Mouse (Mus musculus): ENCODE results near the gene Letmd1. TPM values are rescaled to one million over a fixed set of nuclear protein-coding genes. Genes with fewer than 3 reads are reported as not detected.
"Not testable (repeated sequence)": the region's sequence is repeated elsewhere in the genome, so short reads cannot be mapped to it uniquely, and the experiment has no call there.

The Letmd1 gene
- total and polyA plus RNA-seq, 2 experiments = 18.7 to 39.9 TPM

- Histone ChIP-seq H3K36me3 (ENCODE audit: control insufficient read depth, insufficient read depth, low read length) (no peaks in the 10 kb centered on the region), H3K4me1 (ENCODE audit: control insufficient read depth, insufficient read depth, low read length) (peaks cover 2% of the 10 kb centered on the region; the same call in 1 of the 2 replicates), H3K9ac (ENCODE audit: low read depth, low read length) (no peak overlapping the region), H3K27me3 (ENCODE audit: control insufficient read depth, insufficient read depth, low read length) (no peaks in the 10 kb centered on the region), H3K79me2 (ENCODE audit: control insufficient read depth, insufficient read depth, low read length) (peaks cover 19% of the 10 kb centered on the region), H3K4me3 (ENCODE audit: insufficient read depth, low read depth, low read length) (no peak overlapping the region), H3K27ac (replicated peaks; ENCODE audit: insufficient read depth, low read depth, low read length) (no peak overlapping the region)
- 87% methylated on average over 9 of the region's 9 CpGs for WGBS
- DNase-seq (ENCODE audit: extremely low read depth, low read depth, low spot score) = no peak
- TF ChIP-seq POLR2A (IDR thresholded peaks at IDR 0.05; ENCODE audit: extremely low read depth, insufficient read depth, low read length) (no peak), CTCF (IDR thresholded peaks at IDR 0.05; ENCODE audit: low read depth, low read length) (no peak)
Measured at GRCm38 (mm10) chr15:100491966-100492365, 23.1 kb downstream of the Letmd1 start.

DNA sequence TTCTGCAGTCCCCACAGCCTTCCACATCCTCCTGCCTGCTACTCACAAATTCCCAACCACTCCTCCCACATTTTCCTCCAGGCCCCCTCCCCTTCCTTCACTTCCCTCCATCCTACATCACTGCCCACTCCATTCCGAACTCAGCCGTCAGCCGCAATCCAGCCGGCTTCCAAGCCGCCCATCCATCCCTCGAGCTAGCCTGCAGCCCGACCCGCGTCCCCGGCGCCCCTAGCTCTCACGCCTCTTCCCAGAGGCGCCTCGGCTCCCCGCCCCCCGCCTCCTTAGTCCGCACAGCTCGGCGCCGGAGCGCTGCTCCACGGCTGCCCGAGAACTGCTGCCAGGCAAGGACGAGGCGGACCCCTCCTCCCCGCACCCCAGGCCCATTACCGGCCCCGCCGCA is 25.8 kb downstream of the Letmd1 start:
- no peak for DNase-seq (ENCODE audit: extremely low read depth, low read depth, low spot score)
- Histone ChIP-seq H3K36me3 (ENCODE audit: control insufficient read depth, insufficient read depth, low read length) (no peaks in the 10 kb centered on the region), H3K4me3 (ENCODE audit: insufficient read depth, low read depth, low read length) (peak overlapping the region; percentile 90), H3K9ac (ENCODE audit: low read depth, low read length) (peak overlapping the region; percentile 98), H3K79me2 (ENCODE audit: control insufficient read depth, insufficient read depth, low read length) (peaks cover 18% of the 10 kb centered on the region), H3K27ac (replicated peaks; ENCODE audit: insufficient read depth, low read depth, low read length) (0 out of 2 replicates have a peak overlapping the region, but pooled peaks have one; percentile 38), H3K27me3 (ENCODE audit: control insufficient read depth, insufficient read depth, low read length) (no peaks in the 10 kb centered on the region), H3K4me1 (ENCODE audit: control insufficient read depth, insufficient read depth, low read length) (peaks cover 2% of the 10 kb centered on the region; the same call in 1 of the 2 replicates)
- WGBS = under 1% methylated on average over 29 of the region's 29 CpGs
- TF ChIP-seq CTCF (IDR thresholded peaks at IDR 0.05; ENCODE audit: low read depth, low read length) = no peak
- TF ChIP-seq POLR2A (IDR thresholded peaks at IDR 0.05; ENCODE audit: extremely low read depth, insufficient read depth, low read length) = no peak

DNA sequence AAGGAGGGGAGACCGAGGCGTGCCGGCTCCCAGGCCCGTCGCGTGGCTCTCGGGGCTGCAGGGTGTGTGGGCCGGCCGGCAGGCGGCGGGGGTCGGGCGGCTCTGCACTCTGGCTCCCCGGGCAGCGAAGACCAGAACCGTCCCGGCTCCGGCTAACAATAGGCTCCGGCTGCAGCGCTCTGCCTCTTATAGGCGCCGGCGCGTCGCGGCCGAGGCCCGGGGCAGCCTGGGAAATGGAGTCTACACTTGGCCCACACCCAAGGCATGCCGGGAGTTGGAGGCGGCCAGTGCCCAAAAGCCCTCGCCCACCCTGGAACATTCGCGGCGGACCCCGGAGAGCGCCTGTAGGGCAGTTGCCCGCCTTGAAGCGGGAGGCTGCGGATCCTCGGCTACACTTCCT is 26.3 kb downstream of the Letmd1 start, which contains the start of gene Csrnp2:
Csrnp2 (minus strand) TSS at position 387 of the 400 bp plus-strand sequence.
- Histone ChIP-seq H3K27ac (replicated peaks; ENCODE audit: insufficient read depth, low read depth, low read length) (peak within 1 kb of the TSS; percentile 56; the same call in 1 of the 2 replicates), H3K9ac (ENCODE audit: low read depth, low read length) (peak within 1 kb of the TSS; percentile 98), H3K4me3 (ENCODE audit: insufficient read depth, low read depth, low read length) (peak within 1 kb of the TSS; percentile 90), H3K79me2 (ENCODE audit: control insufficient read depth, insufficient read depth, low read length) (peaks cover 16% of the 10 kb centered on the region), H3K36me3 (ENCODE audit: control insufficient read depth, insufficient read depth, low read length) (no peaks in the 10 kb centered on the region), H3K4me1 (ENCODE audit: control insufficient read depth, insufficient read depth, low read length) (peaks cover 2% of the 10 kb centered on the region; the same call in 1 of the 2 replicates), H3K27me3 (ENCODE audit: control insufficient read depth, insufficient read depth, low read length) (no peaks in the 10 kb centered on the region)
- peak; percentile 58 for DNase-seq (ENCODE audit: extremely low read depth, low read depth, low spot score)
- WGBS = under 1% methylated on average over 40 of the region's 40 CpGs
- TF ChIP-seq POLR2A (IDR thresholded peaks at IDR 0.05; ENCODE audit: extremely low read depth, insufficient read depth, low read length) = peak; percentile 96
- TF ChIP-seq CTCF (IDR thresholded peaks at IDR 0.05; ENCODE audit: low read depth, low read length) = no peak

DNA sequence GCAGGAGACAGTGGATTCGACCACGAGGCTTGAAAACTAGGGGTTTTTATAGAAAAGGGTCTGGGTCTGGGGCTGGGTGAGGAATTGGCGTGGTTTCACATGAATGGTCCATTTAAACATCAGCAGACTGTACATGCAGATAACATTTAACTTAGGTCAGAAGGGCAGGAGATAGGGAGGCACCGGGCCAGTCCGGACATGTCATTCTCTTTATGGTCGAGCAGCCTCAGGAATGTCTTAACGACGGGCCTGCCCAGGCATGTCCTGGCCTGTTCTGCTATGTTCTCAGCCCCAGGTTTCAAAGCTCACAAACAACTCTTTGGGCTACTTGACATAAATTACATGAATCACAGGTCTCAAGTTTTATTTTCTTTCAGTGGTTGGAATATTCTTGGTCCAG is 30.7 kb downstream of the Letmd1 start:
- H3K4me3 ChIP-seq (ENCODE audit: insufficient read depth, low read depth, low read length); H3K27me3 ChIP-seq (ENCODE audit: control insufficient read depth, insufficient read depth, low read length); DNase-seq (ENCODE audit: extremely low read depth, low read depth, low spot score); H3K36me3 ChIP-seq (ENCODE audit: control insufficient read depth, insufficient read depth, low read length); H3K79me2 ChIP-seq (ENCODE audit: control insufficient read depth, insufficient read depth, low read length); H3K4me1 ChIP-seq (ENCODE audit: control insufficient read depth, insufficient read depth, low read length); H3K27ac ChIP-seq (replicated peaks; ENCODE audit: insufficient read depth, low read depth, low read length); H3K9ac ChIP-seq (ENCODE audit: low read depth, low read length): not testable (repeated sequence)
- 91% methylated on average over 8 of the region's 8 CpGs for WGBS

DNA sequence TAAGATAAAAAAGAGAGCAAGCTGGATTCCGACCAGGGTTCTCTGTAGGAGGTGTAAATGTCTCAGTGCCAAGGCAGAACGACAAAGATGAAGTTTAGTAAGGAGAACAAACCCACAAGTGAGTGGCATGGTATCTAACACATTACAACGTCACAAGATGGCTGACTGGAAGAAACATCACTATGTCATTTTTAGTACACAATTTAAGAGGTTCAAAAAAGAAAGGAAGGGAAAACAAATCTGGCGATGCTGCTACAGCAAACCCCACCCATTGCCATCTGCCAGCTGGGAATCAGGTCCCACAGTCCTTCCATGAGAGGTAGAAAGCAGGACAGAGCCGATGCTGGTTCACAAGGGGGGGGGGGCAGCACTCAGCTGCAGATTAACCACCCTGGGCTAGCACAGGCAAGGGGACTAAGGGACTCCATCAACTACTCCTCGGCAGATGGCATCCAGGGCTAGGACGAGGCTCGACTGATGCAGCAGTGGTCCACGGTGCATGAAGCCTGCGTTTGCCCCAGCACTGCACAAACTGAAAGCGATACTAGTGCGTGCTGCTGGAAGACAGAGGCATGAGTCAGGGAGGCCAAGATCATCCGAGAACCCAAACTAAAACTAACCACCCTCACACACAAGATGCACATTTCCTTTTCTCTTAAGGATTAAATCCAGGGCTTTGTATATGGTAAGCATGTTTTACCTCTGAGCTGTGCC is 39.8 kb downstream of the Letmd1 start:
- H3K79me2 ChIP-seq (ENCODE audit: control insufficient read depth, insufficient read depth, low read length) = no peaks in the 10 kb centered on the region
- no peaks in the 10 kb centered on the region for H3K4me1 ChIP-seq (ENCODE audit: control insufficient read depth, insufficient read depth, low read length)
- no peak for TF ChIP-seq CTCF (IDR thresholded peaks at IDR 0.05; ENCODE audit: low read depth, low read length)
- no peak for TF ChIP-seq POLR2A (IDR thresholded peaks at IDR 0.05; ENCODE audit: extremely low read depth, insufficient read depth, low read length)
- H3K9ac ChIP-seq (ENCODE audit: low read depth, low read length) = no peak overlapping the region
- H3K36me3 ChIP-seq (ENCODE audit: control insufficient read depth, insufficient read depth, low read length) = peaks cover 35% of the 10 kb centered on the region
- H3K27me3 ChIP-seq (ENCODE audit: control insufficient read depth, insufficient read depth, low read length) = no peaks in the 10 kb centered on the region
- H3K4me3 ChIP-seq (ENCODE audit: insufficient read depth, low read depth, low read length) = no peak overlapping the region
- WGBS = 94% methylated on average over 13 of the region's 13 CpGs
- DNase-seq (ENCODE audit: extremely low read depth, low read depth, low spot score) = no peak
- no peak overlapping the region for H3K27ac ChIP-seq (replicated peaks; ENCODE audit: insufficient read depth, low read depth, low read length)

DNA sequence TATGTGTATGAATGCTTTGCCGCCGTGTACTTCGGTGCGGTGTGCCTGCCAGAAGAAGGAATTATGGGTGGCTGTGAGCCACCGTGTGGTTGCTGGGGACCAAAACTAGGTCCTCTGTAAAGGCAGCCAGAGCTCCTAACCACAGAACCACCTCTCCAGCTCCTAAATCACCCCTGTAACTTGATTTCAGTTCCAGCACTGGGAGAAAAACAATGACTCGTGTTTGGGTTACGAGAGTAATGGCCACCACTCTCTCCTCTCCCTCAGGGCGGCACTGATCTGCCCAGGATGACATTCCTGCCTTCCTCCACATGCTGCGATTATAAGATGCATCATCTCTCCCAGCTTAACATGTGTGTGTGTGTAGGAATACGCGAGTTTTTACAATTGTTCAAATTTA is 41.2 kb downstream of the Letmd1 start:
- no peak overlapping the region for H3K4me3 ChIP-seq (ENCODE audit: insufficient read depth, low read depth, low read length)
- H3K27me3 ChIP-seq (ENCODE audit: control insufficient read depth, insufficient read depth, low read length) = no peaks in the 10 kb centered on the region
- peaks cover 37% of the 10 kb centered on the region; the same call in 1 of the 2 replicates for H3K36me3 ChIP-seq (ENCODE audit: control insufficient read depth, insufficient read depth, low read length)
- WGBS = 96% methylated on average over 11 of the region's 11 CpGs
- H3K4me1 ChIP-seq (ENCODE audit: control insufficient read depth, insufficient read depth, low read length) = no peaks in the 10 kb centered on the region
- TF ChIP-seq POLR2A (IDR thresholded peaks at IDR 0.05; ENCODE audit: extremely low read depth, insufficient read depth, low read length) (no peak), CTCF (IDR thresholded peaks at IDR 0.05; ENCODE audit: low read depth, low read length) (no peak)
- no peak overlapping the region for H3K9ac ChIP-seq (ENCODE audit: low read depth, low read length)
- no peaks in the 10 kb centered on the region for H3K79me2 ChIP-seq (ENCODE audit: control insufficient read depth, insufficient read depth, low read length)
- no peak for DNase-seq (ENCODE audit: extremely low read depth, low read depth, low spot score)
- H3K27ac ChIP-seq (replicated peaks; ENCODE audit: insufficient read depth, low read depth, low read length) = no peak overlapping the region

Data from liver, adult 2 months (tissue).